Mouse (Mus musculus) neural tube, embryonic 12.5 days (tissue): ENCODE results near the gene Gm21972. TPM values are rescaled to one million over a fixed set of nuclear protein-coding genes. Genes with fewer than 3 reads are reported as not detected.

ENCODE experiments used
- ATAC-seq: fragments of 200-750 bp; cut with Nextera tagmentation; 2 replicates; pipeline ENCODE4 v1.8.0; 2017; ENCODE audit warnings: low read depth, mild to moderate bottlenecking, moderate TSS enrichment, moderate library complexity; ENCODE audit not compliant: low FRiP score
- H3K27ac ChIP-seq: fragments of 300-500 bp; sonication (generic); 2 replicates; pipeline ENCODE4 v1.5.1; 2016
- H3K27me3 ChIP-seq: fragments of 300-500 bp; sonication (generic); replicated peaks from 2 replicates; pipeline ENCODE4 v1.6.1; 2016; ENCODE audit warnings: mild to moderate bottlenecking
- H3K36me3 ChIP-seq: fragments of 300-500 bp; sonication (generic); 2 replicates; pipeline ENCODE4 v1.6.1; 2016; ENCODE audit warnings: mild to moderate bottlenecking
- H3K4me1 ChIP-seq: fragments of 300-500 bp; sonication (generic); 2 replicates; pipeline ENCODE4 v1.6.1; 2016
- H3K4me2 ChIP-seq: fragments of 300-500 bp; sonication (generic); replicated peaks from 2 replicates; pipeline ENCODE4 v1.6.1; 2016; ENCODE audit warnings: mild to moderate bottlenecking
- H3K4me3 ChIP-seq: fragments of 300-500 bp; sonication (generic); 2 replicates; pipeline ENCODE4 v1.5.1; 2016
- H3K9ac ChIP-seq: fragments of 300-500 bp; sonication (generic); 2 replicates; pipeline ENCODE4 v1.6.1; 2016; ENCODE audit warnings: mild to moderate bottlenecking
- H3K9me3 ChIP-seq: fragments of 300-500 bp; sonication (generic); 2 replicates; pipeline ENCODE4 v1.6.1; 2016; ENCODE audit warnings: mild to moderate bottlenecking
- WGBS: fragments of 180-500 bp; shearing (Covaris S2); methylation state at CpG from one replicate; pipeline ENCODE4 v1.1.7; 2016; 5-methylcytosine and 5-hydroxymethylcytosine counted together
- polyA plus RNA-seq: library from polyadenylated mRNA; unstranded; fragments of >200 nt; fragmentation: Nextera tagmentation; extraction: Ambion mirVana; gene quantifications from 2 replicates; pipeline ENCODE4 v1.2.1, GENCODE M21; 2016

Gene Gm21972
- polyA plus RNA-seq: not detected in 2 replicates

DNA sequence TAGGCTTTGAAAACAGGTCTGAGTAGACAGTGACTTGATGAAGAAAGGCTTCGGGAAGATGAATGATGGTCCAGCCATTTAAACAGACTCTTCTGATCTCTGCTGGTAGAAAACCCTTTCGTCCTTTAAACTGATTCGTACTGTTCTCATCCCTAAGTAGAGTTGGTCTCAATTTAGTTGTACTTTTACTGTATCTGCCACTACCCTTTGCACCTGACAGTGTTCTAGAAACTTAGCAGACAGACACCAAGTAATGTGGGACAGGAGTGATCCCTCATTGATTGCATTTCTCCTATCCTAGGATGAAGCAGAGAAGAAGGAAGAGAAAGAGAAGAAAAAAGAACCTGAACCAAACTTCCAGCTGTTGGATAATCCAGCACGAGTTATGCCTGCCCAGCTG is at the start of gene Gm21972:
Gm21972 (plus strand) TSS at position 301 of the 400 bp plus-strand sequence.
- H3K27ac ChIP-seq: no peak within 1 kb of the TSS
- no peak within 1 kb of the TSS for H3K4me3 ChIP-seq
- peaks cover 76% of the 10 kb centered on the region for H3K36me3 ChIP-seq
- H3K9ac ChIP-seq: no peak within 1 kb of the TSS
- H3K9me3 ChIP-seq: no peaks in the 10 kb centered on the region
- ATAC-seq: no peak
- H3K4me1 ChIP-seq: no peaks in the 10 kb centered on the region
- no peak within 1 kb of the TSS for H3K4me2 ChIP-seq
- 96% methylated on average over 4 of the region's 4 CpGs for WGBS
- H3K27me3 ChIP-seq: no peaks in the 10 kb centered on the region

DNA sequence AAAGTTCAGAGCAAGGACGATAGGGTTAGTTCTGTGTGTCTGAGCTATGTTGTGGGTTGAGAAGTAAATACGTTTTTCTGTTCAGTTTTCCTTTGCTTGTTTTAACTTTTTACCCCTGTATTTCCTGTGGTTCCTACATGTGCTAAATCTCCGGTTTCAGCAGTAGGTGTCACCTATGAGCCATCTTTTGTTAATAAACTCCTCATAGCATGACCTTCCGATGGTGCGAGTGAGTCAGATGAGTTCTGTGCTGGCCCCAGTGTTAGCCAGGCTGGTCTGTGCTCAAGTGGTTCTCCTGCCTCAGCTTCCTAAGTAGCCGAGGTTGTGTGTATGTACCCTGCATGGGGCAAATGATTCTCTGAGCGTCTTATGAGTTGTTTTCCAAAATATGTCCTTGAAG is 39.0 kb upstream of the Gm21972 start:
- Histone ChIP-seq H3K27ac (no peak overlapping the region), H3K36me3 (peaks cover 60% of the 10 kb centered on the region), H3K4me3 (no peak overlapping the region), H3K4me2 (no peak overlapping the region), H3K9me3 (no peaks in the 10 kb centered on the region), H3K27me3 (no peaks in the 10 kb centered on the region), H3K4me1 (no peaks in the 10 kb centered on the region), H3K9ac (no peak overlapping the region)
- no peak for ATAC-seq
- 92% methylated on average over 7 of the region's 7 CpGs for WGBS

DNA sequence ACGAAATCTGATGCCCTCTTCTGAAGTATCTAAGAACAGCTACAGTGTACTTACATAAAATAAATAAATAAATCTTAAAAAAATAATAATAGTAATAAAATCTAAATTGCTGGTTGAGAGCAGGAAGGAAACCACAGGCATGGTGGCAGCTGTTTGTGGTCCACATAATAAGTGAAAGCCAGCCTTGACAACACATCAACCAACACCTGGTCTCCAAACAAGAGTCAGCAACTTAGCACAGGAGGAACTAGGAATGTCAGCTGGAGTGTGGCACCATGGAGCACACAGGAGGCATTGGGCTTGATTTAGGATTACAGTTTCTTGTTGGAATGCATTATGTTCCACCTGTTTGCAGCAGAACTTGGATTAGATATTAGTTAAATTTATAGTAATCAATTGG is 28.4 kb upstream of the Gm21972 start:
- no peak for ATAC-seq
- Histone ChIP-seq H3K4me3 (no peak overlapping the region), H3K27ac (no peak overlapping the region), H3K9ac (no peak overlapping the region), H3K27me3 (no peaks in the 10 kb centered on the region), H3K9me3 (no peaks in the 10 kb centered on the region), H3K4me1 (no peaks in the 10 kb centered on the region), H3K36me3 (peaks cover 7% of the 10 kb centered on the region; the same call in 1 of the 2 replicates), H3K4me2 (no peak overlapping the region)
- 94% methylated on average over 1 of the region's 1 CpGs for WGBS

DNA sequence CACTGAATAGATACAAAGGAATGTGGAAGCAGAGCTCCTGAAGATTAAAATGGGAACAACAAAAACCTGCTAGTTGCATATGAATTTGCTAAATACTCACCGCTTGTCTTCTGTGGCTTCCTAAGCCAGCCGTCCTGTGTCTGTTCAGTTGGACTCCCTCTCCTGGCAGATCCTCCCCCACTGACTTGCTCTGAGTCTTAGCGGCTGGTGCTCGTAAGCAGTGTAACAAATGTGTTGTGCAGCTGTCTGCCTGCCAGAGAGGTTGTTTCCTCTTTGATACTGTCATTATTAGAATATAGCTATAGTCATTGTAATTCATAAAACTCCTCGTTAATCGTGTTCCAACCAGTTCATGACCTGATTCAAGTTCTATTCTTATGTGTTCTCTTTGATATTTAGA is 21.7 kb upstream of the Gm21972 start, which contains the start of gene Htr2b:
Htr2b (minus strand) TSS at position 192 of the 400 bp plus-strand sequence.
- Histone ChIP-seq H3K9me3 (no peaks in the 10 kb centered on the region), H3K4me2 (no peak within 1 kb of the TSS), H3K27ac (no peak within 1 kb of the TSS), H3K36me3 (peaks cover 10% of the 10 kb centered on the region; the same call in 1 of the 2 replicates), H3K4me1 (no peaks in the 10 kb centered on the region), H3K4me3 (no peak within 1 kb of the TSS), H3K27me3 (no peaks in the 10 kb centered on the region), H3K9ac (no peak within 1 kb of the TSS)
- WGBS: 71% methylated on average over 6 of the region's 6 CpGs
- no peak for ATAC-seq

DNA sequence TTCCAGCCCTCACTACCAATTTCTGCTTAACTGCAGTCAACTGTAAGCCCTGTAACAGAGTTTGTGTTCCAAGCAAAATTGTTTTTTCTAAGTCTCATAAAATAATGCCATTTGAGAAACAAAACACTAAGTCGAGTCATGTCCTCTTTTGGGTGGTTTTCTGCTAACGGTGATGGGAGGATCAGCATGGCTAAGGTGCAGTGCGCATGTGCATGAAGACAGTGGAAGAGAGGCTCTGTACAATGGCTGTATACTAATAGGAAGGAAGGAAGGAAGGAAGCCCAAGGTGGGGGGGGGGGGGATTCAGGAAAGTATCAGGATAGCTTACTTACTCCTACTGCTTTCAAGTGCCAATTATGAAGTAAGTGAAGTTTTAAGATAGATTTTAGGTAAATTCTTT is 19.3 kb upstream of the Gm21972 start:
- H3K4me3 ChIP-seq: no peak overlapping the region
- no peaks in the 10 kb centered on the region for H3K27me3 ChIP-seq
- no peak for ATAC-seq
- 96% methylated on average over 3 of the region's 3 CpGs for WGBS
- H3K36me3 ChIP-seq: peaks cover 24% of the 10 kb centered on the region
- no peak overlapping the region for H3K27ac ChIP-seq
- H3K9me3 ChIP-seq: no peaks in the 10 kb centered on the region
- H3K4me1 ChIP-seq: no peaks in the 10 kb centered on the region
- H3K4me2 ChIP-seq: no peak overlapping the region
- H3K9ac ChIP-seq: no peak overlapping the region

DNA sequence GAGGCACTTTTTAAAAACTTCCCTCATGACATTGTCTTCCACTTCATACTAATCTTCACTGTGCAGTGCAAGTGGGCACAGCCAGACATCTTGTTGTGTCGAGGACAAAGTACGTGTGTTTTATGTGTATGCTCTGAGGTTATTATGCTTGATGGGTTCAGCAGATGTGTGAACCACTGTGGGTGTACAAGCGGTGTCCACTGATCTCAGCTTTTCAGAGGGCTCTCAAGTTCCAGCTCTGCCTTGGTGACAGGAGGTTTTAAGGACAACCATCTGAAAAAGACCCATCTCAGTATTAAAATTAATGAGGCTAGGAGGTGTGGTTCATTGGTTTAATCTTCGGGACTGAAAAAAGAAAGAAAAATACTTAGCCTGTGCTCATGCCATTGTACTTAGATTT is 13.9 kb upstream of the Gm21972 start:
- Histone ChIP-seq H3K4me3 (no peak overlapping the region), H3K4me2 (no peak overlapping the region), H3K4me1 (no peaks in the 10 kb centered on the region), H3K9me3 (no peaks in the 10 kb centered on the region), H3K9ac (no peak overlapping the region), H3K27me3 (no peaks in the 10 kb centered on the region), H3K27ac (no peak overlapping the region), H3K36me3 (peaks cover 56% of the 10 kb centered on the region)
- no peak for ATAC-seq
- WGBS: 93% methylated on average over 4 of the region's 4 CpGs

DNA sequence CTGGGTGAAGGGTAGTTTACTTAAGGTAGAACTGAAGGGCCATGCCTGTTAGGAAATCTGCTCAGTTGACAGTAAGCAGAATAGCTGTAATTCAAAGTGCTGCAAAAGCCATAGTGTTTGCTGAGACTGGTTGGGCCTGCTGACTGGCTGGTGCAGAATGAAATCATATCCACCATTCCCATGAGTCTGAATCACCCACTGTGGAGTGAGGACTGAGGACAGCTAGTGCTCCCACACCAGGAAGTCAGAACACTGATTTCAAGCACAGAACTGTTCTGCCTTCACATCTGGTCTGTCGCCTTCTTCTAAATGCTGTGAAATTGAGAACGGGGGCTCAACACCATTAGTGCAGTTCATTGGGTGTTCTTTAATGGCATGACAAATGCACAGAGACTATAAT is 7.4 kb upstream of the Gm21972 start:
- Histone ChIP-seq H3K9me3 (no peaks in the 10 kb centered on the region), H3K36me3 (peaks cover 67% of the 10 kb centered on the region), H3K27me3 (no peaks in the 10 kb centered on the region), H3K27ac (no peak overlapping the region), H3K9ac (no peak overlapping the region), H3K4me1 (no peaks in the 10 kb centered on the region), H3K4me2 (no peak overlapping the region), H3K4me3 (no peak overlapping the region)
- no peak for ATAC-seq
- 92% methylated on average over 2 of the region's 2 CpGs for WGBS

DNA sequence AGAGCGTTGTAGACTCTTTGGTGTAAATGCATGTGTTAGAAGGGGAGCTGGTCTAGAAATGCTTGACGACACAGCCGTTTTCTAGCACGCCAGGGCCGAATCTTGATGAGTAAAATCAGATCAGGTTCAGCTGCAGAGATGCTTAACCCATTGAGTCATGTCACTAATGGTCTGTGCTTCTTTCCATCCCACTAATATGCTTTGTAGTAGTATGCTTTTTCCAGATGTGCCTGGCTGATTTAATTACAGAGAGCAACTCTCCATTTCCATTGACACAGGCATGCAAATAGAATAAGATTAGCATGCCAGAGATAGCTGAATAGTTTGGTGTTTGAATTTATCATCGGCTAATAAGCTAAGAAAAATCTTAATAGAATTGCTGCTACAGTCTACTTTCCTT is 1.9 kb downstream of the Gm21972 start:
- Histone ChIP-seq H3K27me3 (no peaks in the 10 kb centered on the region), H3K27ac (no peak overlapping the region), H3K36me3 (peaks cover 74% of the 10 kb centered on the region), H3K9me3 (no peaks in the 10 kb centered on the region), H3K9ac (no peak overlapping the region), H3K4me2 (no peak overlapping the region), H3K4me3 (no peak overlapping the region), H3K4me1 (no peaks in the 10 kb centered on the region)
- 91% methylated on average over 6 of the region's 6 CpGs for WGBS
- ATAC-seq: no peak

DNA sequence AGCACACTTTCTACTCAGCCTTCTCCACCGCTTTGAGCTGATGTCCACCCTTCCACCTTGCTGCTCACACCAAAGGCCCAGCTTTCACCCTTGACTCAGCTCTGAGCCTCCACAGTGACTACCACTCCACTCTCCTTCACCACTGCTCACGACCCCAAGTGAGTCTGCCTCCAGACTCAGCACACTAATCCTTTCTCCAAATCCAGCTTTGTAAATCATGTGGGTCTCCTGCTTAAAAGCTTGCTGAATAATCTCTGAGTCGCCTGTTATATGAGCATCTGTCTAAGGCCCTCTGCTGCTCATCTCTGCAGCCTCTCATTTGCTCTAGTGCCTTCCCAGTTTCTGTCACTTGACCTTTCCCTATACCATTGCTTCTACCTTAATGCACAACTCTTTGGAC is 7.6 kb downstream of the Gm21972 start:
- Histone ChIP-seq H3K27ac (no peak overlapping the region), H3K9me3 (no peaks in the 10 kb centered on the region), H3K9ac (no peak overlapping the region), H3K4me1 (no peaks in the 10 kb centered on the region), H3K4me3 (no peak overlapping the region), H3K36me3 (peaks cover 51% of the 10 kb centered on the region), H3K4me2 (no peak overlapping the region), H3K27me3 (no peaks in the 10 kb centered on the region)
- ATAC-seq: no peak
- 92% methylated on average over 3 of the region's 3 CpGs for WGBS

DNA sequence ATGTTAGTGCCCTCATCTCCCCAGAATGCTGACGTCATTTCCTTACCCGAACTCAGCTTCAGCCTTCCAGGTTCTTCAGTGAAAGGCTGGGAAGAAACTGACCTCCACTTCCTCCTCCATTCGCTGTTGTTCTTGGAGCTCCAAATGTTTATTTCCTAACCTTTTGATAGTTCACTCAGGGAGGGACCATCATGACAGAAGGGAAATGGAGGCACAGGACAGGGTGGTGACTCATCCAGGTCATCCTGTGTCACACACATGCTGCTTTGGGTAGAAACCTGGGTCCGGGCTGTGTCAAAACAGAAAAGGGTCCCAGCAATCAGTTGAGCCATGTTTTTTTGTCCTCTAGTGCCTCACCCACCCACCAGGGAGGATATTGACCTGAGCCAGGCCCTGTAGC is 9.7 kb downstream of the Gm21972 start:
- H3K27ac ChIP-seq: no peak overlapping the region
- no peaks in the 10 kb centered on the region for H3K27me3 ChIP-seq
- ATAC-seq: no peak
- no peak overlapping the region for H3K9ac ChIP-seq
- WGBS: 94% methylated on average over 4 of the region's 4 CpGs
- H3K4me2 ChIP-seq: no peak overlapping the region
- H3K36me3 ChIP-seq: peaks cover 32% of the 10 kb centered on the region
- no peaks in the 10 kb centered on the region for H3K4me1 ChIP-seq
- H3K4me3 ChIP-seq: no peak overlapping the region
- no peaks in the 10 kb centered on the region for H3K9me3 ChIP-seq

DNA sequence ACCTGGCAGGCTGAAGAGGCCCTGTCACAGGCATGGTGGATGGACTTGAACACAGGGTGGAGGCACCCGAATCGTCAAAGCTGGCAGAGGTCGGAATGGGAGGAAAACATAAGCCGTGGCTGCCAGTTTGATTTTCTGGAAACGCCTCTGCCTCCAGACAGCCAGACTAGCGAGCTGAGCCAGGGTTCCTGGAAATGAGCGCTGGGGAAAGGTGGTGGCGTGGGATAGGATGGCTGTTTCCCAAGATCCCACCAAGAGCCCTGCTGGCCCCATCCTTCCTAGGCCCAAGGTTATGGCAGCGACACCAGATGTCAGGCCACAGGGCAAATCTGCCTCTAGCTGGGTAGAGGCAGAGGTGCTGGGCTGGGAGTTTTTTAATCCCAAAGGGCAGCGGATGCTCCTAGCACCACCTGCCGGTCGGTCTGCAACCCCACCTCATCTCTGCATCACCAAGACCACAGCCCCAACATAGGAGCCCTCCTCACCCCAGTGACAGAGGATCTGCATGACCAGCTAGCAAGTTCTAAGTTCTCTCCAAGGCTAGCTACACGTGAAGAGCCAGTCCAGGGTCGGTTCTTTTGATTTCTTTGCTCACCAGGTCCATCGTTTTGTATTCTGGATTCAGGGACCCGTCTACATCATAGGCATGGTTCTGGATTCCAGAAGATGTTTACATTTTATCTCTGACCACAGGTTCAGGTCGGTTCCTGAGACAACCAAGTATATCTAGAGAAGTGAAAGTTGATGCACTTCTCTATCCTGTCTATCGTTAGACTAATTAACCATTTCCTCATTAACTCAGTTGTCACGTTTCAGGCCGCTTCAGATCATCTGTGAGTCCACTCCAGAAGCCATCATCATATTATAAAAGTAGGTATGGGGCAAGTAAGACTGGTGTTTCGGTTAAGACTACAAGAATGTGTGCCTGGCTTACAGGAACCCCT is 10.8 kb downstream of the Gm21972 start:
- 81% methylated on average over 21 of the region's 21 CpGs for WGBS
- no peak overlapping the region for H3K4me2 ChIP-seq
- H3K27me3 ChIP-seq: no peaks in the 10 kb centered on the region

DNA sequence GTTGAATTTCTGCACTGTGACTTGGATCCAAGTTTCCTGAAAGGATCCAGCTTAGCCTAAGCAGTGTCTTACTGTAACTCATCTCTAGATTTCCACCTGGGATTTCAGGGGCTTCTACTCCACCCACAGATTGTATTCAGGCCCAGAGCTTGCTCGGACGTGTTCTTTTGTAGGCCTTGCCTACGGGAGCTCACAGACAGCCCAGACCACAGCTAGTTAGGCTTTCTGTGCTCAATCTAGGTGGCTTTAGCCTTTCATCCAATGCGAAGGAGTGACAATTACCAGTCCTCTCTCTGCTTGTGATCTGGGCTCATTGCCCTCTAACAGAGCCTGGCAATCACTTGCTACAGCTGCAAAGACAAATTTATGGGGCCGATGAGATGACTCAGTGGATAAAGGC is 12.9 kb downstream of the Gm21972 start:
- H3K9ac ChIP-seq: no peak overlapping the region
- no peaks in the 10 kb centered on the region for H3K27me3 ChIP-seq
- H3K4me1 ChIP-seq: no peaks in the 10 kb centered on the region
- peaks cover 8% of the 10 kb centered on the region; the same call in 1 of the 2 replicates for H3K36me3 ChIP-seq
- no peak for ATAC-seq
- H3K27ac ChIP-seq: no peak overlapping the region
- H3K9me3 ChIP-seq: no peaks in the 10 kb centered on the region
- no peak overlapping the region for H3K4me2 ChIP-seq
- H3K4me3 ChIP-seq: no peak overlapping the region
- WGBS: 76% methylated on average over 5 of the region's 5 CpGs

More for the DNA sequence above, 10.8 kb downstream of the Gm21972 start:
- H3K9ac ChIP-seq: no peak overlapping the region
- H3K4me3 ChIP-seq: no peak overlapping the region
- H3K9me3 ChIP-seq: no peaks in the 10 kb centered on the region
- no peak overlapping the region for H3K27ac ChIP-seq
- ATAC-seq: no peak
- no peaks in the 10 kb centered on the region for H3K4me1 ChIP-seq
- H3K36me3 ChIP-seq: peaks cover 21% of the 10 kb centered on the region; the same call in 1 of the 2 replicates

DNA sequence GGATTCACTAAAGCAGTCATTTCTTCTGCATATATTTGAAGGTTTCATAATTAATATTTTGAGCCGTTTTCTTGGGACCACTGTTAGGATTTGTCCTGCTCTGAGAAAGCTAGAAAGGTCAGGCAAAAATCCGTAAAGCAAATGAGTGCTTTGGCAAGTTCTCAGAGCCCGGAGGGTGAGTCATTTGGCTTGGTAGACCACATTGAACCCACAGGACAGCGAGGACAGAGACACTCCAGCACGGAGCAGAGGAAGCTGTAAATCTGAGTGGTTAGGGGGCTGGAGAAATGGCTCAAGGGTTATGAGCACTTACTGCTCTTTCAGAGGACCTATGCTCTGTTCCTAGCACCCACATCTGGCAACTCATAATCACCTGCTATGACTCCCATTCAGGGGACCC is 14.1 kb downstream of the Gm21972 start:
- 73% methylated on average over 5 of the region's 5 CpGs for WGBS
- H3K9me3 ChIP-seq: no peaks in the 10 kb centered on the region
- H3K36me3 ChIP-seq: peaks cover 2% of the 10 kb centered on the region; the same call in 1 of the 2 replicates
- ATAC-seq: no peak
- no peak overlapping the region for H3K4me2 ChIP-seq
- H3K9ac ChIP-seq: no peak overlapping the region
- H3K4me3 ChIP-seq: no peak overlapping the region
- H3K27me3 ChIP-seq: no peaks in the 10 kb centered on the region
- H3K27ac ChIP-seq: no peak overlapping the region
- H3K4me1 ChIP-seq: no peaks in the 10 kb centered on the region
